Mouse (Mus musculus) liver, adult 2 months (tissue): Measurements from ENCODE around the gene Dcaf15.

Source experiments
- CTCF ChIP-seq: fragments of 200-500 bp; IDR thresholded peaks from 2 replicates; pipeline ENCODE4 v1.5.1; 2011; ENCODE audit warnings: low read depth, low read length, control low read depth
- POLR2A ChIP-seq: fragments of 200-500 bp; IDR thresholded peaks from 2 replicates; pipeline ENCODE4 v1.6.1; 2011; ENCODE audit warnings: low read length, control low read depth; ENCODE audit not compliant: insufficient read depth; ENCODE audit errors: extremely low read depth

DNA sequence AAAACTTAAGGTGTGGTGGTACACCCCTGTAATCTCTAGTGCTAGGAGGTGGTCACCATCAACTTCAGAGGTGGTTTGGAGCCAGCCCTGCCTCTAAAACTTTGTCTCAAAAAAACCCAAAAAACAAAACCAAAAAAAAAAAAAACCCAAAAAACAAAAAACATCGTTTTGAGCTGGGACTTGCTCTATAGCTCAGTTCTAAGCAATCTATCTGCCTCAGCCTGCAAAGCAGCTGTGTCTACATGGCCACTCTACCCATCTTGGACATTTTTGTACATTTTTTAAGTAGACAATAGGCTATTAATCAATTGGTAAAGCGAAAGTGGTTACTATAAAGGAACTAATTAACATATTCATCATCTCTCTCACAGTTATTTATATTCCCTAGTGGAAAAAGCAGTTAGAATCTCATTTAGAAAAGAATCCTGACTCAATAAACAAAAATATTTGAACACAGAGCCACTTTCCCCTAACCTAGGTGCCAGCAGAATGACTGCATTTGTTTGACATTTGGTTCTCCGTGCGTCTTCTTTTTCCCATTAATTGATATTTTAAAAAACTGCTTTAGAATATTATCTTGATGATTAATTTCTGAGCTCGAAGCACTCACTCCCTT is 39.0 kb downstream of the Dcaf15 start:
- no peak for TF ChIP-seq POLR2A
- TF ChIP-seq CTCF, result no peak
